Mouse (Mus musculus) heart, adult 18-20 months (tissue): ENCODE measurements around the gene Flvcr2. TPM values are rescaled to one million over a fixed set of nuclear protein-coding genes. Genes with fewer than 3 reads are reported as not detected.

Experiments used
- DNase-seq, 2 experiments: peaks; one replicate each; pipeline ENCODE4 v3.0.0; 2021 to 2022; ENCODE audit warnings: mixed read lengths in 1 of 2
- total RNA-seq, 2 experiments: library from RNA; stranded (reverse); gene quantifications; 2 replicates each; pipeline ENCODE4 v1.2.3; 2021

Gene Flvcr2
- total RNA-seq, 2 experiments from 2014 or later, result 2.2 to 3.2 TPM

DNA sequence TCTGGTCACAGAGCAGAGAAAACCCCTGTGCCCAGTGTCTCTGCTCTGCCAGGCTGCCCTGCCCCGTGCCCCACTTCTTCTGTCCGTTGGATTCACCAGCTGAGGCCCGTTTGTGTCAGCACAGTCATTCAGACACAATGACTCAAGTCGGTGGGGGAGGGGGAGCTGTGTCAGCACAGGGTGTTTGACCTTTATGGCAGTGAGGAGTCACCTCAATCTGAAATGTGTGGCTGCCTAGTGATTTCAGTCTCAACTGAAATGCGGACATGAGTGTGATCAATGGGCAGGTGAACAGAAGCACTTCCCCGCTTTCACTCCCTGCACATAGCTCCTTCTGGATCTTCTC lies 16.4 kb upstream of the Flvcr2 start:
- DNase-seq, result no peak

DNA sequence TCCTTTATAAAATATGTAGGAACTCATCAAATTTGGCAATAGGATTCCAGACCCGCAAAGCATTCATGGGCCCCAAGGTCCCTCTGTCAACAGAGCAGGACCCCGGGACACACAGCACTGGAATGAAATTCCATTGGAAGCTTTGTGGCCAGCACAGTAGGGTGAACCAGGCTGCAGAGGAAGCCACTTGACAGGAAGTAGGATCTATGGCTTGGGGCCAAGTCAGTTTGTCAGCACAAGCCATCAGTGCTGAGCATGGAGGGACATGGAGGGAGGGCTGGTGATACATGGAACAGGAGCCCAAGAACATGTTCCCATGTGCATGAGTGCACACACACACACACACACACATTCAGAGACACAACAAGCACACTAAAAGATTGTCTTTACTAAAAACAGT lies 10.1 kb upstream of the Flvcr2 start:
- peak in 1 of 2 experiments; percentile 34 for DNase-seq

DNA sequence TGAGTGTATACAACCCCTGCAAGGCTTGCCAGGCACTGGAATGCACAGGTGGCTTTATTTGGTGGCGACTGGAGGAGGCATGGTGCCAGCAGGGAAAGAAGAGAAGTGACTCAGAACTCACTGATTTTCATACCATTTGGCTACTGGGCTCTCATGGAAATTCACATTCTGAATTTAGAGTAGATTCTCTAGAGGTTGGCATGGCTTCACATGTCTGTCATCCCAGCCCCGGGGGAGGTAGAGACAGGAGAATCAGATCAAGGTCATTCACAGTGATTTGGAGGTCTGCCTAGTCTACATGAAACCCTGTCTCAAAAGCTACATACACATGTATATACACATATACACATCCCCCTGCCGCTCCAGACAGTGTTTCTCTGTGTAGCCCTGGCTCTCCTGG lies 9.4 kb upstream of the Flvcr2 start:
- no peak for DNase-seq

DNA sequence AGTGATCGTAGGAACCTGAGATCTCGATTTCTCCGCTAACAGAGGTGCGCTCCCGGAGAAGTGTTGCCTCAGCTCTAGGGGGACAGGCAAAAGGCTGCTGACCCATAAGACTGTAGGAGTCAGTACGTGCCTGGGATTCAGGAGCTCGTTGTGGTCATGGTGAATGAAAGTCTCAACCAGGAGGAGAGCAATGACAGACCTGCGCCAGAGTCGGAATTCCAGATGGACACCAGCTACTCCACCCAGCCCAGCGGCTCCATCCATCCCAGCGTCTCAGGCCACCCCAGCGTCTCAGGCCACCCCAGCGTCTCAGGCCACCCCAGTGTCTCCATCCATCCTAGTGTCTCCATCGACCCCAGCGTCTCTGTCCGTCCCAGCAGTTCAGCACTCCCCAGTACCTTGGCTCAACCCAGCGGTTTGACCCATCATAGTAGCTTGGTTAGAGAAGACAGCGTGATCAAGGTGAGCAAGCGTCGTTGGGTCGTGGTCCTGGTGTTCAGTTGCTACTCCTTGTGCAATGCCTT lies 419 bp downstream of the Flvcr2 start:
- no peak for DNase-seq

DNA sequence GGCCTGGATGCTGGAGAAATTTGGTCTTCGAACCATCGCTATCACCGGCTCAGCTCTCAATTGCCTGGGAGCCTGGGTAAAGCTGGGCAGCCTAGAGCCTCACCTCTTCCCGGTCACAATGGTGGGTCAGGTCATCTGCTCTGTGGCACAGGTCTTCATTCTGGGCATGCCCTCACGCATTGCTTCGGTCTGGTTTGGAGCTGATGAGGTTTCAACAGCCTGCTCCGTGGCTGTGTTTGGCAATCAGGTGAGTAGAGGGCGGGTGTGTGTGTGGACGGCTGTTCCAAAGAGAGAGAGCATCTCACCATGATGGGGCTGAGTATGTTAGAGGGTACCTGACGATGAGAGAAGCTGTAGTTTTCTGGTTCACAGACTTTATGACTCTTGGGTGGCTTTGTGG lies 1.0 kb downstream of the Flvcr2 start:
- no peak for DNase-seq

DNA sequence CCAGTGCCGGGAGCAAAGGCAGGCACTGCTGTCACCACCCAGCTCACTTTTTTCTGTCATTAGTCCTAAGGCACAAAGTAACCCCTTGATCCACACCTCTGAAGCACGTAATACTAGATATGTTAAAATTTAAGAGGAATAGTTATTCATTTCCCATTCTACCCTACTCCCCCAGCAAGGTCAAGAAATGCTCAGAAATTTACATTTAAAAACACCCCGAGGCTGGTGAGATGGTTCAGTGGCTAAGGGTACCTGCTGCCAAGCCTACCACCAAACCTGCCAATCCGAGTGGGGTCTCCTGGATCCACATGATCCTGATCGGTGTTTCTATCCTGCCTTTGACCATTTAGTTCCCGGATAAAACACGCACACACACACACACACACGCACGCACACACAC lies 3.5 kb downstream of the Flvcr2 start:
- DNase-seq, result no peak

DNA sequence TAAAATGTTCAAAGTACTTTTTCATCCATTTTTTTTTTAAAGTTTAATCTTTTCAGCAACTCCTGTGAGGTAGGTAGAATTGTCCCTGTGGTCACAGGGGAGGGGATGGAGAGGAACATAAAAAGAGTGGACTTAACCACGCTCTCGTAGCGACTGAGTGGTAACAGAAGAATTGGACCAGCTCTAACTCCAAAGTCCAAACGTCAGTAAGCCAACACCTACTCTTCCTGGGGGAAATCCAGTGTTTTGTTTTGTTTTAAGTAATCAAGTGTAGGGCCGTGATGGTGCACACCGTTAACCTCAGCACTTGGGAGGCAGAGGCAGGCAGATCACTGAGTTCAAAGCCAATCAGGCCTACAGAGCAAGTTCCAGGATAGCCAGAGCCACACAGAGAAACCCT lies 5.8 kb downstream of the Flvcr2 start:
- DNase-seq, result no peak

DNA sequence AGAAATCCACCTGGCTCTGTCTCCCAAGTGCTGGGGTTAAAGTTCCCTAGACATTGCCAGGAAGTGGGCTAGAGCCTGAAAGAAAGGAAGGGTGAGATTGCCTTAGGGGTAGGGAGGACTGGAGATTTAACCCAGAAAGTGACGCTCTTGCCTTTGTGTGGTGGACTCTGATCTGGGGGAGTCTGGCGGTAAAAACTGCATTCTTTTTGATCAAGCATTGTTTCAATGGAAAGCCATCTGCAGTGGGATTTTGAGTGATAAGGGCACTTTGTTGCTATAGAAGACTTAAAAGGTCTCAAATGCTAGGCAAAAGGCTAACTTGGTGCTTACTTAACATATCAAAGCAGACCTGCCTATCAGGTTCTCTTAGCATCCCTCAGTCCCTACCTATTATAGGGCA lies 6.9 kb downstream of the Flvcr2 start:
- DNase-seq, result no peak

DNA sequence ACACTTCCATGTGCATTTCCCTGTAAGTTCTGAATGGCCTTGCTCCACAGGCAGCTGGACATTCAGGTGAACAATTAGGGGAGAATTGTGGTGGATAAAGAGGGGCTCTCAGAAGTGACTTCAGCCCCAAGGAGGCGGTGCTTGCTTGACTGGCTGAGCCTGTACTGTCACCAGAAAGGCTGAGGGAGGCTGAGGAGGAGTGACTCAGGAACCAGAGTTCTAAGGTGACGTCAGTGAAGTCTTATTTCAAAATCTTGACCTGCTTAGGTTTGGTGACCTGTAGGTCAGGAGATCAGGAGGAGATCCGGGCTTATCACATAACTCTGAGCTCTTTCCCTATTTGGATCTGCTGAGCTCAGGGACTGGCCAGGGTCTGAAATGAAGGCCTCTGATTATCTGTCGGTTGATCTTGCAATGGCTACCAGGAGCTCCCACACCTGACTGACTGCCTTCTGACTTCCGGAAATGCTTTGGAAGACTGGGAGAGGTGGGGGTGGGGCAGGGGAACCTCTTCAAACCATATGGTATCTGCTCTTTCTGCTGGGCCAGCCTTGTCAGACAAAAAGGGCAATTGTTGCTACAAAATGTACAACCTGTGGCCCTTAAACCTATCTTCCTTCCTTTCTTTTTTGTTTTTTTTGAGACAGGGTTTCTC lies 8.4 kb downstream of the Flvcr2 start:
- DNase-seq, result no peak

DNA sequence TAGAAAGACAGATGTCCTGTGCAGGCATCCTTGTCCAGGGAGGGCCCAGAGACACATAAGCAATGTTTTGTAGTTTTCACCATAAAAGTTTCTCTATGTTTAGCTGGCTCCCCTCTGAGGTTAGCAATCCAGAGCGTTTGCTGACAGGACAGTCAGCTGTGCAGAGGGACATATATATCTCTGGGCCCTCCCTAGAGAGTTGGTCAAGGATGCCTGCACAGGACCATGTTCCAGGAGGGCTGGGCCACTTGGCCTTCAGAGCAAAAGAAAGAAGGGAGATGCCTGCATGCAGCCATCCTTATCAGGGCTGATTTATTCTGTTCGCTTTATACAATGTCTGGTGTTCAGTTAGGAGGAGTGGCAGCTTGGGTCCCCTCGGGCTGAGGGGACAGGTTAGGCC lies 10.1 kb downstream of the Flvcr2 start:
- DNase-seq, result no peak

DNA sequence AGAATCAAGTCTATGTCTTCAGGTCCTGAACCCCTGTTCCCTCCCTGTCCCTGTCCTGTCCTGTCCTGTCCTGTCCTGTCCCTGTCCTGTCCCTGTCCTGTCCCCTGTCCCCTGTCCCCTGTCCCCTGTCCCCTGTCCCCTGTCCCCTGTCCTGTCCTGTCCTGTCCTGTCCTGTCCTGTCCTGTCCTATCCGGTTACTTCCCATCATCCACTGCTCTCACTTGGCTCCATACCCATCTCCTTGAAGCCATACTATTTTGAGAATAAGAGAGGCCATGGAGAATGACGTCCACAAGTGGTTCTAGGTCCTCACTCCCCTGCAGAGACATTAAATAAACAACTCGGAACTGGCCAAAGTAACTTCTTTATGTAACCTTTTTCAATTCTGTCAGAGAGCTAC lies 10.7 kb downstream of the Flvcr2 start:
- peak; percentile 25 to 38 for DNase-seq

DNA sequence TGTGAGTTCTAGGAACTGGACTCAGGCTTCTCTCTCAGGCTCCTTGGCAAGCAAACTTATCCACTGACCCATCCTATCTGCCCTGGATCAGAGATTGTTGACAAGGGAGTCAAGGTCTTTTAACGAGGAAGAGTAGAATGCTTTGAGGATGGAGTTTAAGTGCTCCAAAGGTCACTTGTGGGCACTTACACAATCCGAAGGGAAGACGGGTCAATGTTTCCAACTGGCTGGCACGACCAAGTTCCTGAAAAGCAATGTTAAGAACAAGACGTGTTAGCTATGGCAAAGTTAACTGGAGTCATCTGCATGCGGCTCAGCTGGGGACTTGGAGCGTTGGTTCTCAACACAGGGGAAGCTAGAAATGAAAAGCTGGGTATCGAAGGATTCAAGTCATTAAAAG lies 12.4 kb downstream of the Flvcr2 start:
- DNase-seq, result no peak

DNA sequence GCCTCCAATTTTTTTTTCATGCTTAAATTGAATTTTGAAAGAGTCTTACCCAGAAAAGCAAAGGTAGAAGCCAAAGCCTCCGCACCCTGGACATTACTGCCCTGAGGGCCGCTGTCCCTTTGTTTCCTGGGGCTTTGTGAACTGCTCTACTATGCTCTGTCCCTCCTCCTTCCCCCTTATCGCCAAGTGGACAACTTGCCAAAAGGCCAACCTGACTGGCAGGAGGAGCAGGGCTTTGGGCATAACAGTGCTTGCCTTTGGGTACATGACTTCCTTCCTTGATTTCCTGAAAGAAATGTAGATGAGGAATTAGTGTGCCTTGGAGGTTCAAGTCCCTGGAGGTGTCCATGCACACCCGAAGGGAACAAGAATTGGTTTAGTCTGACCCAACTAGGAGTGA lies 15.1 kb downstream of the Flvcr2 start:
- peak; percentile 53 to 66 for DNase-seq

DNA sequence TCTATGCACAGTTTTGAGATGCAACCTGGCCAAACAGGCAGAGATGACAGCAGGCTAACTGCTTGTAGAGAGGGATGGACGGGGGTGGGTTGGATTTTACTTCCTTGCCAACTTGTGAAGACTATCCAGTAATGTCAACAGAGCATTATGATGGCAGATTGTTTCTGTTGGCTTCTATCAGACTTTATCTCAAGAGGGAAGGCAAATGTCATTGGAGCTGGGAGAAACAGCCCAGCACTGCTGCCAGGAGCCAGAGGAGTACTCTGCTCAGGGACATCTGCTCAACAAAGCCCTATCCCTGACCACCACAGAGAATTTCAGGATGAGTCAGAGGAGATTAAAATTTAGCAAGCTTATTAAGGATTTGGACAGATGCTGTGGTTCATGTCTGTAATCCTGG lies 18.3 kb downstream of the Flvcr2 start:
- no peak for DNase-seq

DNA sequence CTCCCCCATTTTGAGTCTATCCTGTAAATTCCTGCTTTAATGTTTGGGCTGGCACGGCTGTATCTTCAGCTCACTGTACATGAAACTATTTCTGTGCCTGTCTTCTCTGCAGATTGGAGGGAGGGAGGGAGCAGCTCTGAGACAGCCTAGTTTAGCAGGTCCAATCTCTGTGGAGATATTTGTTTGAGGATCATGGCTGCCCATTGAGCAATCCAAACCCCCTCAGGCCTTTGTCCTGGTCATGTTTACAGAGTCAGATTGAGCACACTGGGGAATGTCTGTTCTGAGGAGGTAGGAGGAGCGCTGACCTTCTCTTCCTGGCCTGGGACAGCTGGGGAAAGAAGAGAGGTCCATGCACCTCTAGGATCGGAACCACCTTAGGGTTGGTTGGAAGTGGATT lies 19.9 kb downstream of the Flvcr2 start:
- DNase-seq, result no peak

DNA sequence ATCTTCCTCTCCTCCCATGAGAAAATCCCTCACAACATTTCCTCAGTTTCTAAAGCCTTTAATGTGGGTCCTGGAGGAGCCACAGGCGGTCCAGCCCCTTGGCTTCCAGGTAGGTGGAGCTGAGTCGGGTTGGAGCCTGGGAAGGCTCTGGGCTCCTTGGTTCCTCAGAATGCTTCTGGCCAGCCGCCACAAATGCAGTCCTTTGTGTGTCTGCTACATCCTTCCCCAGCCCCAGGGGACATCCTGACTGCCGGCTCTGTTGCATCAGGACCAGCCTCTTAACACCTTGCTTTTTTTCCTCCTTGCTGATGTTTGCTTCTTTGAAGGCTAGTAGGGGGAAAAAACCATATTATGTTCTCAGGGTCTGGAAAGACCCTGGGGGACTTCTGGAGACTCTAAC lies 21.4 kb downstream of the Flvcr2 start:
- DNase-seq, result no peak

DNA sequence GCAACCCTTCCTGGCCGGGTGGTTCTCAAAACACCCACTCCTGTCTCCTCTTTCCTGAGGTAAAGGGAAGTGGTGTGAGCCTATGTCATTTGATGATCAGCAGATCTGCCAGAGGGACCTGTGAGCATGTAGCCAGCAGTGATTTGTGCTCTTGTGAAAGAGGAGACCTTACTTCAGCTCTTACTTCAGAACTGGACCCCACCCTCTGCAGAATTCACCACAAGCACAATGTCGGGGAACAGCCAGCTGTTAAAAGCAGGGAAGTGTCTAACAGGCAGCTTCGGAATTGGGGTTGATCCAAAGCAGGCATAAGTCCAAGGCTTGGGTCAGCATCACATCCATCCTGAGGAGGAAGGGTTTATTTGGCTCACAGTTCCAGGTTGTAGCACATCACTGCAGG lies 25.0 kb downstream of the Flvcr2 start:
- DNase-seq, result peak; percentile 30 to 49

DNA sequence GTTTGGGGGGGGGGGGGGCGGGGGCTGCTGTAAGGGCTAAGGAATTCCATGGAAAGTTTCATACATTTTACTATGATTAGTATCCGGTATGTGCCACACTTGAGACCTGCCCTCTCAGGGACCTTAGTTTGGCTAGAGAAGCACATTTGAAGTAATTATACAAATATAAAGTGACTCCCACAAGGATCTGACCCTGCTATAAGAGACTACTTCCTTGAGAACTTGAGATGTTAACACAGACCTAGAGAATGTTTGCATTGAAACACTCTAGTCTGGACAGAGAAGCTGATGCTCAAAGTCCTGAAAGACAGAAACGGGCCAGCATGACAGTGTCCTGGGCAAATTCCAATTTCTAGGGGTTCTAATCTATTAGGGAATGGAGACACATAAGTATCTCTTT lies 32.6 kb downstream of the Flvcr2 start:
- DNase-seq, result no peak

DNA sequence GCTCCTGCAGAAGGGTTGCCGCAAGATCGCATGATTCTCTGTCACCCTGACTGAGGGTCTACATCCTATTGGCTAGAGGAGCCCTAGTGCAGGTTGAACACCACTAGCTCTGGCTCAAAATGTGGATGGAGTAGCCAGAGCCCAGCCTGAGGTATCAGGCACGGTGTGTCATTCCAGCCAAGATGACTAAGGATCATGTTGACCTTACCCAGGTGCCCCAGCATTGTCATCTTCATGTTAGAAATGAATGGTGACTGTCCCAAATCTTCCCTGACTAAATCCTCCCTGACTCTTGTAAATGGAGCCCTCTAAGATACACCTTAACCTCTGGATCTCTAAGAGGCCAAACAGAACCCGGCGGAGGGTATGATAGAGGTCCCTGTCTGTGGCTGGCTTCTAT lies 33.4 kb downstream of the Flvcr2 start:
- DNase-seq, result no peak

DNA sequence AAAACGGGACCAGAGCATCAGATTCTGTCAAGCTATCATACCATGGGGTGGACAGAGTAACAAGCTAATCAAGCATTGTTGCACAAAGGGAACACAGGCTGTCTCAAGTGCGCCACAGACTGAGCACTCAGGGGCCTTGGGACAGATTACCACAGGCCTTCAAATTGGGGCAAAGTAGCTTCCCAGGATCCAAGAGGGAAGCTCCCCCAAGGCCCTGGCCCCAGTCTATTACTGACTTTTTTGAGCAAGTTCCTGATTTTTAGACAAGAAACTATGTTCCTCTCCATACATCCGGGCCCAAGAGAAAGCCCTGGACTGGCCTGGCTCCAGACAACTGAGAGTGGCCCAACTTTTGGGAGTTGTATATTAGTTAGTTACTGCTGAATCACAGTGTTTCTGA lies 35.3 kb downstream of the Flvcr2 start:
- DNase-seq, result no peak

DNA sequence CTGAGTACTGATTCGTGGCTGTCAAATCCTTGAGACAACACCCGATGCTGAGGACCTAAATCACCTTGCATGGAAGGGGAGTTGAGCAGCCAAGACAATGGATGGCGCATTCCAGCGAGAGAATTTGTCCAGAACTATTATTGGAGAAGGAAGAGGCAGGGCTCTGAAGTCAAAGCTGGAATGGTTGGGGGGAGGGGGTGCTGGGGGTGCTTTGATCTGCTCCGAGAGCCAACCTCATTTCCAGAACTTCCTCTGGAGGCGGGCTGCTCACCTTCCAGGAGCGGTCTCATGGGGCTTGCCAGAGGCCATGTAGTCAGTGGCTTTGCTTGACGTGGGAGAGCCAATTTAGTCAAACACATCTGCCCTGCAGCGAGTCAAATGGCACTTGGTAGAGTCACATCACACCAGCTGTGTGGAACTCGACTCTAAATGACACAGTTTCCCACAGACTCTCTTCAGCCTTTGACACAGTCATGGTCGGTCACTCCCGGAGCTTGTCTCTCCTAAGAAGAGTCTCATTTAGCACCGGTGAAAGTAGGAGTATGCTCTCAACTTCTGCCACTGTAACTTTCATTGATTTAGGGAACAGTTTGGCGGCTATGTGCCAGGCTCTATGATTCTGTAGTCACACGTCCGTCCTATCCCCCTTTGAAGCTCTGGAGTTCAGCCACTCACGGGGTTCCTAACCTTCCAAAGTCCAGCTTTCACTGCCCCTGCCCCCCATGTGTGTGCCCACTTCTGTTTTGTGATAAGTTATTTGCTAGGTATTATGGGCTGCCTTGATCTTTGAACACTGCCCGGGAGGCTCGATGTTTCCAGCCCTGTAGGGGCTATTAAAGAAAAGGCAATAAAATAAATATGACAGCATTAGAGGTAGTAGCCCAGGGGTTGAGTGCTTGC lies 38.8 kb downstream of the Flvcr2 start:
- peak in 1 of 2 experiments; percentile 58 for DNase-seq

DNA sequence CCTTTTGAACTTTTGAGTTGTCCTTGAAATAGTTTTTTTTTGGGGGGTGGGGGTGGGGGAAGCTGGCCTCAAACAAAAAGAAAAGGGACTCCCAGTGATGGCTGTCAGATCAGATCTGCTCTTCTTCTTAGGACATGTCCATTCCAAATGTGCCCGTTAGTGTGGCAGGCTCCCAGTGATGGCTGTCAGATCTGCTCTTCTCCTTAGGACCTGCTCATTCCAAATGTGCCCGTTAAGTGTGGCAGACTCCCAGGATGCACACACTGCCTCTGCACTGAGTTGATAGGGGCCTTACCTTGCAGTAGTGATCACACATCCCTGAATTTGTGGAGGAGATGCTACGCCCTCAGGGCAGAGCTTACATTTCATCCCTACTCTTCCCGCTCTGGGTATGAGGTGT lies 45.8 kb downstream of the Flvcr2 start:
- no peak for DNase-seq

DNA sequence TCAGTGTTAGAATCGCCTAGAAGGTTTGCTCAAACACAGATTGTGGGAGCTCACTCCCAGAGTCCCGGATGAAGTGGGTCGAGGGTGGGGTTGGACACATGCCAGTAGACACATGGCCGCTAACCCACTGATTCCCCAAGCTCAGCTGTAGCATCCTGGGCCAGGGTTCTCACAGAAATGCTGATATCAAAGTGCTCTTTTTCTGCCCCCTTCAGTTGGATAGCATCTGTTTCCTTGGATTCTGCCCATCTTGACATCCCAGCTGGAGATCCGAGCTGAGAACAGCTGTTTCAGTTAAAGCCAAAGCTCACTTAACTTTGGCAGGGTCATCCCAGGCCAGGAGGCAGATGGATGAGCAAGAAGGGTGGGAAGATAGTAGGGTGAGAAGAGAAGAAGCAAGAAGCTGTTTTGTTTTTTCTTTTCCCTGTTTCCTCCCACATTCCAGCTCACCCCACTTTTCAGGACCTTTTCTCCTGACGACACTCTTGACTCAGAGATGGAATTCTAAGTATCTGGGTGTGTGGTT lies 46.5 kb downstream of the Flvcr2 start:
- peak; percentile 46 to 59 for DNase-seq

DNA sequence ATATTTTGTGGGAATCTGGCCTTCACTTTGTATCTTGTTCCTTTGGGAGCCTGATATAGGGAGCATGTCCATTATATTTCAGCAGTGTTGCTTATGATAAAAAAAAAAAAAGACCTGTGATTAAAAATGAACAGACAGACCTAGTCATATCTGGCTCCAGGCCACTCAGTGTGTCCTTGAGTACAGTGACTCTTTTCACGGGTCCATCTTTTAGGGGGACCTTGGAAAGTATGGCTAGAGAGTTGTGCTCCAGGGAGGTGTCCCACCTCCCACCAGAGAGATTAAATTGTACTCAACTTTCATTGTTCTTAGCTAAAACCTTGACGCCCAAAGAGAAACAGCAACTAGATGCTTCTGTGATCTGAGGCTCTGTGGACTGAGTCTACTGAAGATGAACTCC lies 47.8 kb downstream of the Flvcr2 start:
- no peak for DNase-seq
